Mouse (Mus musculus) hindbrain, embryonic 11.5 days (tissue): ENCODE measurements at regions not wholly inside any gene's neighbourhood (a gene's known extent, or its start where the extent isn't known, plus 50 kb on each side); places are given as distances from the start of the nearest gene placed in this dataset.

ENCODE experiments used
- ATAC-seq: fragments of 200-750 bp; cut with Nextera tagmentation; 2 replicates; pipeline ENCODE4 v1.8.0; 2017; ENCODE audit warnings: mild to moderate bottlenecking, moderate TSS enrichment, moderate library complexity; ENCODE audit not compliant: low FRiP score
- DNase-seq: peaks from one replicate; pipeline ENCODE4 v3.0.0-alpha.2; 2015; ENCODE audit warnings: low spot score
- H3K27ac ChIP-seq: fragments of 300-500 bp; sonication (generic); 2 replicates; pipeline ENCODE4 v1.5.1; 2014; ENCODE audit warnings: mild to moderate bottlenecking, low read depth, low read length
- H3K27me3 ChIP-seq: fragments of 300-500 bp; sonication (generic); 2 replicates; pipeline ENCODE4 v1.6.1; 2014; ENCODE audit warnings: mild to moderate bottlenecking, low read length, moderate library complexity, mixed read lengths; ENCODE audit not compliant: control insufficient read depth, insufficient read depth
- H3K36me3 ChIP-seq: fragments of 300-500 bp; sonication (generic); 2 replicates; pipeline ENCODE4 v1.6.1; 2014; ENCODE audit warnings: mild to moderate bottlenecking, low read length, moderate library complexity, mixed read lengths; ENCODE audit not compliant: control insufficient read depth, insufficient read depth
- H3K4me1 ChIP-seq: fragments of 300-500 bp; sonication (generic); replicated peaks from 2 replicates; pipeline ENCODE4 v1.6.1; 2014; ENCODE audit warnings: low read length, mixed read lengths; ENCODE audit not compliant: control insufficient read depth, insufficient read depth
- H3K4me2 ChIP-seq: fragments of 300-500 bp; sonication (generic); replicated peaks from 2 replicates; pipeline ENCODE4 v1.6.1; 2014; ENCODE audit warnings: mild to moderate bottlenecking, low read depth, low read length
- H3K4me3 ChIP-seq: fragments of 300-500 bp; sonication (generic); 2 replicates; pipeline ENCODE4 v1.5.1; 2014; ENCODE audit warnings: low read depth, low read length
- H3K9ac ChIP-seq: fragments of 300-500 bp; sonication (generic); 2 replicates; pipeline ENCODE4 v1.6.1; 2014; ENCODE audit warnings: low read depth, low read length
- H3K9me3 ChIP-seq: fragments of 300-500 bp; sonication (generic); 2 replicates; pipeline ENCODE4 v1.6.1; 2016; ENCODE audit warnings: low read length; ENCODE audit not compliant: control insufficient read depth
- WGBS: fragments of 180-500 bp; shearing (Covaris S2); extraction: QIAGEN DNeasy Blood & Tissue Kit; methylation state at CpG from one replicate; pipeline ENCODE4 v1.1.7; 2014; 5-methylcytosine and 5-hydroxymethylcytosine counted together

- no peaks in the 10 kb centered on the region for H3K36me3 ChIP-seq
- H3K27ac ChIP-seq, result no peak overlapping the region
- no peaks in the 10 kb centered on the region for H3K27me3 ChIP-seq
- no peak overlapping the region for H3K4me2 ChIP-seq
- H3K9ac ChIP-seq, result no peak overlapping the region
- ATAC-seq (no peak), DNase-seq (no peak)
- no peaks in the 10 kb centered on the region for H3K9me3 ChIP-seq
- H3K4me3 ChIP-seq, result no peak overlapping the region
- no peaks in the 10 kb centered on the region for H3K4me1 ChIP-seq
Observed at GRCm38 (mm10) chr12:10186576-10186975, 183.2 kb upstream of the Nt5c1b start.

GRCm38 (mm10) chr12:10189746-10190145 is 180.0 kb upstream of the Nt5c1b start:
- H3K36me3 ChIP-seq, result no peaks in the 10 kb centered on the region
- no peak overlapping the region for H3K4me2 ChIP-seq
- no peaks in the 10 kb centered on the region for H3K4me1 ChIP-seq
- H3K27ac ChIP-seq, result no peak overlapping the region
- ATAC-seq, result no peak
- no peak for DNase-seq
- 90% methylated on average over 2 of the region's 2 CpGs for WGBS
- no peaks in the 10 kb centered on the region for H3K9me3 ChIP-seq
- H3K27me3 ChIP-seq, result no peaks in the 10 kb centered on the region
- no peak overlapping the region for H3K9ac ChIP-seq
- H3K4me3 ChIP-seq, result no peak overlapping the region

GRCm38 (mm10) chr12:10197906-10198460 is 171.8 kb upstream of the Nt5c1b start:
- 49% methylated on average over 3 of the region's 3 CpGs for WGBS
- no peak for ATAC-seq
- no peak overlapping the region for H3K4me2 ChIP-seq
- no peaks in the 10 kb centered on the region for H3K4me1 ChIP-seq
- no peak overlapping the region for H3K9ac ChIP-seq
- H3K27me3 ChIP-seq, result no peaks in the 10 kb centered on the region
- no peak overlapping the region for H3K4me3 ChIP-seq
- H3K36me3 ChIP-seq, result no peaks in the 10 kb centered on the region
- H3K27ac ChIP-seq, result no peak overlapping the region
- H3K9me3 ChIP-seq, result no peaks in the 10 kb centered on the region
- no peak for DNase-seq

GRCm38 (mm10) chr12:10209841-10210240 is 159.9 kb upstream of the Nt5c1b start:
- Histone ChIP-seq H3K27ac (no peak overlapping the region), H3K27me3 (no peaks in the 10 kb centered on the region), H3K9me3 (no peaks in the 10 kb centered on the region), H3K4me3 (no peak overlapping the region), H3K36me3 (no peaks in the 10 kb centered on the region), H3K4me1 (no peaks in the 10 kb centered on the region), H3K4me2 (no peak overlapping the region), H3K9ac (no peak overlapping the region)
- 82% methylated on average over 1 of the region's 1 CpGs for WGBS
- DNase-seq (no peak), ATAC-seq (no peak)

- no peak for DNase-seq
- Histone ChIP-seq H3K27ac (no peak overlapping the region), H3K4me2 (no peak overlapping the region), H3K9me3 (no peaks in the 10 kb centered on the region), H3K36me3 (no peaks in the 10 kb centered on the region), H3K27me3 (no peaks in the 10 kb centered on the region), H3K9ac (no peak overlapping the region), H3K4me1 (no peaks in the 10 kb centered on the region), H3K4me3 (no peak overlapping the region)
- whole genome bisulfite sequencing, result 47% methylated on average over 4 of the region's 4 CpGs
- ATAC-seq, result no peak
Observed at GRCm38 (mm10) chr12:10222821-10223220, 147.0 kb upstream of the Nt5c1b start.

- no peaks in the 10 kb centered on the region for H3K4me1 ChIP-seq
- H3K36me3 ChIP-seq, result no peaks in the 10 kb centered on the region
- H3K4me2 ChIP-seq, result no peak overlapping the region
- H3K9ac ChIP-seq, result no peak overlapping the region
- no peak overlapping the region for H3K4me3 ChIP-seq
- WGBS, result 39% methylated on average over 4 of the region's 4 CpGs
- ATAC-seq, result no peak
- no peak overlapping the region for H3K27ac ChIP-seq
- no peaks in the 10 kb centered on the region for H3K27me3 ChIP-seq
- peak; percentile 50 for DNase-seq
- no peaks in the 10 kb centered on the region for H3K9me3 ChIP-seq
Observed at GRCm38 (mm10) chr12:10223832-10224231, 145.9 kb upstream of the Nt5c1b start.

GRCm38 (mm10) chr12:10231144-10231543 is 138.6 kb upstream of the Nt5c1b start:
- no peaks in the 10 kb centered on the region for H3K27me3 ChIP-seq
- no peak overlapping the region for H3K4me2 ChIP-seq
- H3K9me3 ChIP-seq, result no peaks in the 10 kb centered on the region
- no peaks in the 10 kb centered on the region for H3K36me3 ChIP-seq
- DNase-seq (no peak), ATAC-seq (no peak)
- H3K9ac ChIP-seq, result no peak overlapping the region
- 80% methylated on average over 4 of the region's 4 CpGs for WGBS
- H3K4me3 ChIP-seq, result no peak overlapping the region
- no peaks in the 10 kb centered on the region for H3K4me1 ChIP-seq
- no peak overlapping the region for H3K27ac ChIP-seq

- no peak for ATAC-seq
- 53% methylated on average over 4 of the region's 4 CpGs for WGBS
- no peak overlapping the region for H3K4me3 ChIP-seq
- DNase-seq, result no peak
- no peak overlapping the region for H3K4me2 ChIP-seq
- H3K27me3 ChIP-seq, result no peaks in the 10 kb centered on the region
- no peaks in the 10 kb centered on the region for H3K4me1 ChIP-seq
- no peak overlapping the region for H3K27ac ChIP-seq
- no peaks in the 10 kb centered on the region for H3K9me3 ChIP-seq
- H3K9ac ChIP-seq, result no peak overlapping the region
- no peaks in the 10 kb centered on the region for H3K36me3 ChIP-seq
Observed at GRCm38 (mm10) chr12:10231683-10232082, 138.1 kb upstream of the Nt5c1b start.

GRCm38 (mm10) chr12:10248110-10248509 is 121.7 kb upstream of the Nt5c1b start:
- DNase-seq, result no peak
- Histone ChIP-seq H3K27me3 (no peaks in the 10 kb centered on the region), H3K36me3 (no peaks in the 10 kb centered on the region), H3K4me1 (no peaks in the 10 kb centered on the region), H3K9me3 (no peaks in the 10 kb centered on the region), H3K27ac (no peak overlapping the region), H3K4me2 (no peak overlapping the region), H3K4me3 (no peak overlapping the region), H3K9ac (no peak overlapping the region)
- no peak for ATAC-seq
